Mouse (Mus musculus) MEL-GATA-1-ER (cell line): ENCODE measurements around the gene Kif1a.

Experiments
- DNase-seq: peaks from one replicate; pipeline ENCODE4 v3.0.0-alpha.2; 2012; ENCODE audit warnings: low read depth; ENCODE audit errors: extremely low read depth

The Kif1a gene

GRCm38 (mm10) chr1:93026600-93026999 lies 75.2 kb downstream of the Kif1a start:
- DNase-seq, result no peak

DNA sequence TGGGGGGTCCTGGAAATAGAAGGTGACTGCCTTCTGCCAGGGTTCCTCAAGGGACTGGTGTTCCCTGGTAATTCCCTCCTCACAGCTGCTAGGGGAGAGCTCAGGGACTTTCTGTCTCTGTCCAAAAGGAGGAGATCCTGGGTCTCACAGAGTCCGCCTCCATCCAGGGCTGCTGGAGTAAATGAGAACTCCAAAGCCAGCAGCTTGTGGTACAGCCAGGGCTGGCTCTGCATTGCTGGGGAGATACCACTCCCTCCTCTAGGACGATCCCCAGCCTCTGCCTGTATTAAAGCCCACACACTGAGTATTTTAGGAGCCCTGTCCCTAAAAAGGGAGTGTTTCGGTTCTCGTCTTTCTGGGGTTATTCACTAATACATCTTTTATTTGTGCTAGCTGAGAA lies 81.1 kb downstream of the Kif1a start:
- DNase-seq, result no peak

GRCm38 (mm10) chr1:93018716-93019115 lies 83.0 kb downstream of the Kif1a start:
- no peak for DNase-seq

DNA sequence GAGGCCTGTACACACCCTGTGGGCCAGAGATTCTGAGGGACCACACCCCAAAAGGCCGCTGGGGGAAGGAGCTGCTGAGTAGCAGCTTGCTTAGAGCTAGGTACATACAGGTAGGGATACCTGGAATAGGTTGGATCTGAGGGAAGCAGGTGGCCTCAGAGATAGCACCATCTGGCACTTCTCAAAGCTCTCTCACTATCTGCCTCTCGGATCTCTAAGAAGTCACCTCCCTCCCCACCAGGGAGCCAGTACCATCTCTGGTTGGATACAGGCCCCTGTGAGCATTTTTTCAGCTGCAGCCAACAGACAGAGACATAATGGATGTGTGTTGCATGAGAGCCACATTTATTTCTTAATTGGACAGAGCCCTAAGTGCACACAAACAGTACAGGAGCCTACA lies 86.6 kb downstream of the Kif1a start:
- DNase-seq, result no peak

GRCm38 (mm10) chr1:93014460-93014859 lies 87.3 kb downstream of the Kif1a start:
- DNase-seq, result peak; percentile 2

DNA sequence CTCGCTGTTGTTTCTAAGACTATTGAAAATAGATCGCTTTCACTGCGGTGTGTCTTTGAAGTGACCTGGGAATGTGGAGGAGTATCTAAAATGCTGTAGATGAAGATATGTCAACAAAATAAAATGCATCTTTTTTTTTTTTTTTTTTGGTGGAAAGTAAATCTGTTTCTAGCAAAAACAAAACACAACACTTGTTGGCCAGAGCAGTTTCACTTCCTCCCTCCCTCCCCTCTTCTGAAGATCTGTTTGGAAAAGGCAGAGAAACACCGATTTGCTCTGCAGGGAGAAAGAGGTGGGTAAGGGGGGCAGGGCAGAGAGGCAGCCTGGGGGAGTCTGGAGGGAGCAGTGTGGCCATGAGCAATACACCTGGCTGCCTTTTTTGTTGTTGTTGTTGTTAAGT lies 88.4 kb downstream of the Kif1a start:
- DNase-seq, result no peak

DNA sequence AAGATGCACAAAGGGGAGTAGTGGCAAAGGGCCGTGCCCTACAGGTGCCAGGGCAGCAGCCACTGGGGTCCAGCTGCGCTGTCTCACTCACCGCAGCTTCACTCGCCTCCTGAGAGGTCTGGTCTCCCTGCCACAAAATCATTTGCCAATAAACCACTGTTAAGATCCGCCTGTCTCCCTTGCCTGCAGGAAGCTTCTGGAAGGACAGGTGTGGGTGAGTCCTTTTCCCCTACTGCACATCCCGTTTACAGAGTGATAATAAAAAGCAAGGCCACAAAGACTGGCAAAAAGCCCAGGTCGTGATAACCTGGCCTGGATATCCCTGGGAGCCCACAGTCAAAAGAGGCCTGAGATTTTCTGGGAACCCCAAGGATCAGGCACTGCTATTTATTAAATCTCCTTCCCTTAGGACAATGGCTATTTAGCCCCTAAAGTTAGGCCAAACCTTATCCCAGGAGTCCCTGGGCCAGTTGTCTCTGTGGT lies 89.6 kb downstream of the Kif1a start:
- DNase-seq, result no peak

DNA sequence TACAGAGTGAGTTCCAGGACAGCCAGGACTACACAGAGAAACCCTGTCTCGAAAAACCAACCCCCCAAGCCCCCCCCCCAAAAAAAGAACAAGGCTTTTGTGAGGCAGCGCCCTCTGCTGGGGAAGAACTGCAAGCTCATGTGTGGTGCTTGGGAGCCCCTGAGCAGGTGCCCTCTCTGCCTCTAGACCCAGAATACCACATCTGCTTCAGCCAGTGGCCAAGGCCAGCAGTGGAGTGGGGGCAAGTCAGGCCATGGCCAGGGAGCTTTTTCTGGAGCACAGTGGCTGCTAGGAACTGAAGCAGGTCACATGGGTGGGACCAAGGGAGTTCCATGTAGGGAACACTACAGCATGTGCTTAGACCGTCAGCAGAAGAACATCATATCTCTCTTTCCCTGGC lies 91.0 kb downstream of the Kif1a start:
- no peak for DNase-seq

DNA sequence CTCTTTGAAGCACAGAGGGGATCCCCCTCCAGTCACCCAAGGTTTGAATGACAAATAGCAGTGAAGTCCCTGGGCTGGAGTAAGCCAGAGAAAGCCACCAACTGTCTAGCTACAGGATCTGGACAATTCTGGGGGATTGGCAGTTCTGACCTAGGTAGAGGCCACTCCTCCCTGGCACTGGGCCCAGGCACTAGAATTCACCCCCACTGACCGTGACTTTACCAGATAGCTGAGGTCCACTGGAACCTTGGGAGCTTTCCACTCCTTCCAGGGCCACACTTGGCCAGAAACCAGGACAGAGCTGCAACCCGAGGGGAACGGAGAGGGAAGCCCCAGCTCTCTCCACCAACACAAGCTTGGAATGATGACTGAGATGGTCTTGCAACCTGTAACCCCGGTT lies 92.6 kb downstream of the Kif1a start:
- no peak for DNase-seq

DNA sequence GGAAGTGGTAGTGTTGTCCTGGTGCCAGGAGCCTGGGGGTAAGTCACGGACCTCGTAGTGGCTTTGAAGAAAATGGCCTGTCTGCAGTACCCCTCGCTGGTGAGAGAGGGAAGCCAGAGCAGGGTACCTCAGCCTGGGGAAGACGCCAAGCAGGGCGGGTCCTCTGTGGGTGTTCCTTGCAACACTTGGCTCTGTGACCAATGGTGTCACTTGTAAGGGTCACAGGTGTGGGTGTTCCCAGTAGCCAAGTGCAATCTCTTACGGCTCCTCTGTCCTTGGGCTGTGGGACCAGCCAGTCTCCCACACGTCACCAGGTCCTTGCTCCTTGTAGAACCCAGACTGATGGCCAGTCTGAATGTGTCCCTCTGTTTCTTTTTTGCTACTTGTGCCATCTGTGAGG lies 95.7 kb downstream of the Kif1a start, which contains the start of gene Aqp12:
Gene Aqp12 (plus strand): TSS at position 274 of the 400 bp plus-strand sequence.
- no peak for DNase-seq

DNA sequence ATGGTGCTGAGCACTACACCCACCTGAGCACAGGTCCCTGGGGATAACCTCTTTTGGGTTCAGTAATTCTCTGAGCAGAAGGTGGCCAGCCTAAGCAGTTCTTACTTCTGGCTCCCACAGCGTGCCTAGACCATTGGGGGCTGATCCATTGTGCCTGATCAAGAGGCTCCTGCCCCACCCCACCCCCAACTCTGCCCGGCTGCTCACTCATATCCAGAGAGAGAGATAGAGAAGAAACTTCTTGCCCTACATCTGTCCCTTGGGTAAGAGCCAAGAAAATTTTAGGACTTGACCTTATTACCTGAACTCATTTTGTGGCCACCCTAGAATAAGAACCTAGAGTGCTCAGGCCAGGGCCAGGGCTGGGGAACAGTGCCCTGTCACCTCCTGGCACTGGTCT lies 108.9 kb downstream of the Kif1a start:
- DNase-seq, result no peak

- no peak for DNase-seq
Observed at GRCm38 (mm10) chr1:92992214-92992855, 109.4 kb downstream of the Kif1a start.

- DNase-seq, result no peak
Observed at GRCm38 (mm10) chr1:92989891-92990290, 111.9 kb downstream of the Kif1a start.

DNA sequence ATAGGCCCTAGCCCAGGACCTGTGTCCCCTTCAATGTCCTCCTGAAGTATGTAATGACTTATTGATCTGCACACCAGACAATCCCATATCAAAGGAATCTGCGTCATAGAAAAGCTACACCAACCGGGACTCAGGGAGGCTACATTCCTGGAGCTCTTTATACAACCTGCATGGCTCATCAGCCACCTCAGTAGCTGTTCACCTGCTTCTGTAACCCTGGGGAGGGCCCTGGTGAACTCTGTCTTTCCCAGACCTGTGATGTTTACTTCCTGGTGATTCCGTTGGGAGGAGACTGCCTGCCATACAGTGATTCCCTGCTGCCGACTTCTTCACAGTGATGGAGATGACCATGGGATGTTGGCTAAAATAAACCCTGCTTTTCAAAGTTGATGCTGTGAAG lies 112.9 kb downstream of the Kif1a start:
- no peak for DNase-seq

GRCm38 (mm10) chr1:92984999-92985398 lies 116.8 kb downstream of the Kif1a start:
- DNase-seq, result no peak

- no peak for DNase-seq
Observed at GRCm38 (mm10) chr1:92982931-92983605, 118.7 kb downstream of the Kif1a start.

GRCm38 (mm10) chr1:92981056-92981845 lies 120.5 kb downstream of the Kif1a start:
- no peak for DNase-seq

DNA sequence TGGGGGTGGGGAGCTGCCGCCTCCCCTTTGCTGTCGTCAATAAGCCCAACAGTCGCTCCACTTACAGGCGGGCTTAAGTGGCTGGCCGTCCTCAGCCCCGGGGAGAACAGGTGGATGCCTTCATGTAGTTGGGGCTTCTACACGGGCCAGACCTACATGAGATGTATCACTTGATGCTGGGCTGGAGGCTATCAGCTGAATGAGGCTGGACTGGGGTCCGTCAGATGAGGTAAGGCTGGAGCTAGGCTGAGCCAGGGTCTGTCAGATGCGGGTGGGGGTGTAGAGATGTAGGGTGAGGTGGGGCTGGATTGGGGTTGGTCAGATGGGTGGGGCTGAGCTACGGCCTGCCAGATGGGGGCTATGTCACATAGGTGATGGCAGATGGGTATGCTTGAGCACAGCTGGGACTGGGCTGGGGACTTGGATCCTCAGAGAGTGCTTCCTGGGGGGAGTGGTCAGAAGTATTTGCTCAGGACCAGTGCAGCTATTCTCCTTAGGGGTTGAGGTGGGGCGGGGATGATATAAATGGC lies 122.6 kb downstream of the Kif1a start:
- no peak for DNase-seq

DNA sequence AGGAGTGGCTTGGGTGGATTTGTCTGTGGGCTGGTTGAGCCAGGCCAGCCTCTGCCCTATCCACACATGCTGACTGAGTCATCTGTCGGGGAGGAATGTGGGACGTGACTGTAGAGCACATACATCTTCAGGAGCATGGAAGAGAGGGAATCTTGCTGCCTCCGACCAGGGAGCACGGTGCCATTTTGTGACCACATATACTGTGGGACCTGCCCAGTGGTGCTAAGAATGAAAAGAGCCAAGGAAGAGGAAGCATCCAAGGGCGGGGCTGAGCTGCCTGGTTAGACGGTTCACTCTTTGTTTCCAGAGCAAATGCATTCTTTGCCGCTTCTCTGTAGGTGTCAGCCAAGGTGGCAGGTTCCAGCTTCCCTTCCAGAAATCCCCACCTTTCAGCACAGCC lies 123.1 kb downstream of the Kif1a start:
- no peak for DNase-seq

GRCm38 (mm10) chr1:92976141-92976566 lies 125.6 kb downstream of the Kif1a start:
- no peak for DNase-seq

- peak; percentile 58 for DNase-seq
Observed at GRCm38 (mm10) chr1:92972854-92973253, 128.9 kb downstream of the Kif1a start.
